Mouse (Mus musculus): ENCODE data around the gene Dpp6. TPM values are rescaled to one million over a fixed set of nuclear protein-coding genes. Genes with fewer than 3 reads are reported as not detected.

Dpp6 gene
- polyA plus RNA-seq (2016; fragmentation: Nextera tagmentation; extraction: Ambion mirVana) = 7.0 and 10.6 TPM in 2 replicates

DNA sequence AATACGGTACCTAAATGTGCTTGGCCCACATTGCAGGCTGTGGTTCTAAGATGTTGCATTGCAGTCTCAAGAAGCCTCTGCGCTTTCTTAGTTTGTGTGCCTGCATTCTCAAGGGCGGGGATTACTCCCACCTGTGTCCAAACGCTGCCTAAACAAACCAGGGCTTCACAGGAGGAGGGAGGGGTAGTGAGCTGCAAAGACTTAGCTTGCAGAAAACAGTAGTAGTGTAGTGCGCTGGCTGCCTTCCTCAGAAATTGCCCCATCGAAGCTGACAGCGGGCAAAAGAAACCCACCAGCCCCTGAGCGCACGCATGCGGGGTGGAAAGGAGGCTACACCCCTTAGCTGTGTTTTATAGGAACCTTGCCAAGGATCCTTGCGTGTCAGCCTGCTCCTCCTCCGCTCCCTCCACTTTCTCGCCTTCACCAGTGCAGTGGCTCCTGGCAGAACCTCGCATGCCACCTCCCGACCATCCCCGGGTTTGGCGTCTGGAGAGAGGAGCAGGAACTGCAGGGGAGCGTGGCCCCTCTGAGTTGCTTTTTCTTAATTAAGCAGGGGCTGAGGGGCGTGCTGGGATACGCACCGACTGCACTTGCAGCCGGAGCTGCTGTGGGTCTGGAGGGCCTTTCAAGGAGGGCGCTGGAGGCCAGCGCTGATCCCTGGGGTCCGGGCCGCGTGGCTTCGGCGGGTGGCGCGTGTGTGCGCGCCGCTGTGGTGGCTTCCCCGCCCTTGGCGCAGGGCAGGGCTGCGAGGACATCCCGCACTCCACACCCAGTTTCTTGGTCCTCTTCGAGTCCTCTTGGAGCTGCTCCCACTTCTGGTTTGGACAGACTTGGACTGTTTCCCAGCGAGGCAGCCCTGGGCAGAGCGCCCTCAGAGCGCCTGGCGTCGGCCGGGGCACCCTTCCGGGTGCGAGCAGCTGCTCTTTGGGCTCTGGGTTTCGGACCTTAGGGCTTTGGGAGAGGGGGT, at the start of gene Dpp6:
TSS of gene Dpp6 (plus strand) at position 229 of the 967 bp plus-strand sequence.
- DNase-seq (ENCODE audit: low spot score) = peak; percentile 27
- H3K4me1 ChIP-seq = peaks cover 13% of the 10 kb centered on the region
- H3K9me3 ChIP-seq (replicated peaks) = no peaks in the 10 kb centered on the region
- H3K27me3 ChIP-seq (ENCODE audit: low read depth, poor library complexity, severe bottlenecking) = peaks cover 36% of the 10 kb centered on the region
- WGBS = 2% methylated on average over 48 of the region's 48 CpGs
- peak within 1 kb of the TSS; percentile 55 for H3K4me3 ChIP-seq
- no peaks in the 10 kb centered on the region for H3K36me3 ChIP-seq
- no peak within 1 kb of the TSS; the same call in 1 of the 2 replicates for H3K27ac ChIP-seq (replicated peaks)

DNA sequence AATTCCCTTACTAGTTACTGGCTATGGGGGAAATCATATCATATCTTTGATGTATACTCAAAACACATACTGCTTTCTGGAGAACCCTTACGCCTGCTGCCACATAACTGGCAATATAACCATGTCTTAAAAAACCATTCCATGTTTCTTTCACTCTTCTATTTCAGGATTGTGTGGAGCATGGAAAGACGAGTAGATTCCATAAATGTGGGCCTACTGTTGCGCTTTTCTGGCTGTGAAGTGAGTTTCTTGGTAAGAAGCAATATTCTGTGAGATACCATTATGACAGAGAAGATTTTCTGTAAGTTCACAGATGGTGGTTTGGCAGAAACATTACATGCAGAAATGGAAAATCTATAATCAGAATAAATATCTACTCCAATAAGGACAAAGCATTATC, 33.0 kb upstream of the Dpp6 start:
- no peak overlapping the region for H3K27ac ChIP-seq (replicated peaks)
- H3K36me3 ChIP-seq = no peaks in the 10 kb centered on the region
- 89% methylated on average over 3 of the region's 3 CpGs for WGBS
- no peak overlapping the region for H3K4me3 ChIP-seq
- H3K9me3 ChIP-seq (replicated peaks) = no peaks in the 10 kb centered on the region
- no peak for DNase-seq (ENCODE audit: low spot score)
- no peaks in the 10 kb centered on the region for H3K4me1 ChIP-seq
- no peaks in the 10 kb centered on the region for H3K27me3 ChIP-seq (ENCODE audit: low read depth, poor library complexity, severe bottlenecking)

DNA sequence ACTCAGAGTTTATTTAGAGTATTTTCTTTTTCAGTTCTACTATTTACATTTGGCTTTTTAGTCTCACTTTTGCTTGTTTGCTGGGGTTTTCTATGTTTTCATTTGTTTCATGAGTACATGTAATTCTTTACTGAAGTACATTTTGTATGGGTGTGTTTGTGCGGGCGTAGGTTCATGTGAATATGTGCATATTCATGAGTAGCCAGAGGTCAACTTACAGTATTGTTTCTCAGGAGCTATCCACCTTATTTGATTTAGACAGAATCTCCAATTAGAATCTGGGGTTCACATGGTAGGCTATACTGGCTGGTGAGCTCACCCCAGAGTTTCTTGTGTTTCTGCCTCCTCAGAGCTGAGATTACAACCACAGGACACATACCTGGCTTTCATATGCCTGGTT, 21.5 kb upstream of the Dpp6 start:
- 100% methylated on average over 2 of the region's 2 CpGs for WGBS

GRCm38 (mm10) chr5:26835972-26836371, 19.0 kb downstream of the Dpp6 start:
- no peaks in the 10 kb centered on the region for H3K36me3 ChIP-seq
- H3K4me3 ChIP-seq = no peak overlapping the region
- H3K27me3 ChIP-seq (ENCODE audit: low read depth, poor library complexity, severe bottlenecking) = no peaks in the 10 kb centered on the region
- no peak for DNase-seq (ENCODE audit: low spot score)
- WGBS = 92% methylated on average over 1 of the region's 1 CpGs
- no peaks in the 10 kb centered on the region for H3K4me1 ChIP-seq
- H3K9me3 ChIP-seq (replicated peaks) = no peaks in the 10 kb centered on the region
- H3K27ac ChIP-seq (replicated peaks) = no peak overlapping the region

More for the DNA sequence above, 21.5 kb upstream of the Dpp6 start:
- Histone ChIP-seq H3K4me1 (no peaks in the 10 kb centered on the region), H3K36me3 (no peaks in the 10 kb centered on the region), H3K4me3 (no peak overlapping the region), H3K27me3 (ENCODE audit: low read depth, poor library complexity, severe bottlenecking) (no peaks in the 10 kb centered on the region), H3K27ac (replicated peaks) (no peak overlapping the region), H3K9me3 (replicated peaks) (no peaks in the 10 kb centered on the region)
- DNase-seq (ENCODE audit: low spot score) = no peak

GRCm38 (mm10) chr5:26841151-26841550, 24.1 kb downstream of the Dpp6 start:
- WGBS = 16% methylated on average over 4 of the region's 4 CpGs
- Histone ChIP-seq H3K36me3 (no peaks in the 10 kb centered on the region), H3K27ac (replicated peaks) (no peak overlapping the region), H3K27me3 (ENCODE audit: low read depth, poor library complexity, severe bottlenecking) (no peaks in the 10 kb centered on the region), H3K9me3 (replicated peaks) (no peaks in the 10 kb centered on the region), H3K4me1 (no peaks in the 10 kb centered on the region), H3K4me3 (no peak overlapping the region)
- DNase-seq (ENCODE audit: low spot score) = no peak

DNA sequence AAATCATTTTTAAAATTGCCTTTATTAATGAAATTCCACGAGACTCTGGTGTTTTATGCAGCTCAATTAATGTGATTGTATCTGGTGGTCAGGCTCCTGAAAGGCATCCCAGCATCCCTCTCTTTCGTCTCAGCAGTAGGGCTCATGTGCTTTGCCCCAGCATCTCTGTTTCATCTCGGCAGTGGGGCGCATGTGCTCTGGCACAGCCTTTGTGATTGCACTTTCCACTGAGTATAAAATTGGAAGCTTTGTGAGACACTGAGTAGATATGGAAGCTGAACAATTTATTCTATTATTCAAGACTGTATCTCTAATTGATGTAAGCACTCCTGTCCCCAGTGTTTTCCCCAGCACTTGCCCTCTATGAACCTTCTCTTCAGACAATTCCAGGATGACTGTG, 37.7 kb downstream of the Dpp6 start:
- Histone ChIP-seq H3K4me3 (no peak overlapping the region), H3K36me3 (no peaks in the 10 kb centered on the region), H3K27ac (replicated peaks) (no peak overlapping the region), H3K9me3 (replicated peaks) (no peaks in the 10 kb centered on the region), H3K4me1 (no peaks in the 10 kb centered on the region), H3K27me3 (ENCODE audit: low read depth, poor library complexity, severe bottlenecking) (no peaks in the 10 kb centered on the region)
- WGBS = 81% methylated on average over 4 of the region's 4 CpGs
- DNase-seq (ENCODE audit: low spot score) = no peak

- Histone ChIP-seq H3K4me1 (no peaks in the 10 kb centered on the region), H3K4me3 (no peak overlapping the region), H3K36me3 (no peaks in the 10 kb centered on the region), H3K9me3 (replicated peaks) (no peaks in the 10 kb centered on the region), H3K27ac (replicated peaks) (no peak overlapping the region), H3K27me3 (ENCODE audit: low read depth, poor library complexity, severe bottlenecking) (no peaks in the 10 kb centered on the region)
- no peak for DNase-seq (ENCODE audit: low spot score)
These were observed 58.4 kb downstream of the Dpp6 start for GRCm38 (mm10) chr5:26875449-26875848.

GRCm38 (mm10) chr5:26887496-26887895, 70.5 kb downstream of the Dpp6 start:
- Histone ChIP-seq H3K4me3 (no peak overlapping the region), H3K27me3 (ENCODE audit: low read depth, poor library complexity, severe bottlenecking) (no peaks in the 10 kb centered on the region), H3K27ac (replicated peaks) (no peak overlapping the region), H3K9me3 (replicated peaks) (no peaks in the 10 kb centered on the region), H3K4me1 (no peaks in the 10 kb centered on the region), H3K36me3 (no peaks in the 10 kb centered on the region)
- WGBS = 98% methylated on average over 1 of the region's 1 CpGs
- DNase-seq (ENCODE audit: low spot score) = no peak

- Histone ChIP-seq H3K4me3 (no peak overlapping the region), H3K27ac (replicated peaks) (no peak overlapping the region), H3K36me3 (no peaks in the 10 kb centered on the region), H3K27me3 (ENCODE audit: low read depth, poor library complexity, severe bottlenecking) (no peaks in the 10 kb centered on the region), H3K4me1 (no peaks in the 10 kb centered on the region), H3K9me3 (replicated peaks) (no peaks in the 10 kb centered on the region)
- 86% methylated on average over 4 of the region's 4 CpGs for WGBS
- no peak for DNase-seq (ENCODE audit: low spot score)
These were observed 71.1 kb downstream of the Dpp6 start for GRCm38 (mm10) chr5:26888080-26888479.

GRCm38 (mm10) chr5:26894346-26894745, 77.3 kb downstream of the Dpp6 start:
- Histone ChIP-seq H3K36me3 (no peaks in the 10 kb centered on the region), H3K4me3 (no peak overlapping the region), H3K9me3 (replicated peaks) (no peaks in the 10 kb centered on the region), H3K27me3 (ENCODE audit: low read depth, poor library complexity, severe bottlenecking) (no peaks in the 10 kb centered on the region), H3K4me1 (no peaks in the 10 kb centered on the region), H3K27ac (replicated peaks) (no peak overlapping the region)
- DNase-seq (ENCODE audit: low spot score) = no peak
- WGBS = 25% methylated on average over 3 of the region's 3 CpGs

GRCm38 (mm10) chr5:26903786-26904185, 86.8 kb downstream of the Dpp6 start:
- Histone ChIP-seq H3K4me3 (peak overlapping the region; percentile 57), H3K36me3 (no peaks in the 10 kb centered on the region), H3K27ac (replicated peaks) (peak overlapping the region; percentile 86), H3K27me3 (ENCODE audit: low read depth, poor library complexity, severe bottlenecking) (no peaks in the 10 kb centered on the region), H3K9me3 (replicated peaks) (no peaks in the 10 kb centered on the region), H3K4me1 (peaks cover 23% of the 10 kb centered on the region)
- 1% methylated on average over 9 of the region's 9 CpGs for WGBS
- peak; percentile 51 for DNase-seq (ENCODE audit: low spot score)

- peak overlapping the region; percentile 57 for H3K4me3 ChIP-seq
- H3K9me3 ChIP-seq (replicated peaks) = no peaks in the 10 kb centered on the region
- WGBS = under 1% methylated on average over 32 of the region's 32 CpGs
- H3K27ac ChIP-seq (replicated peaks) = peak overlapping the region; percentile 86
- H3K36me3 ChIP-seq = no peaks in the 10 kb centered on the region
- DNase-seq (ENCODE audit: low spot score) = peak; percentile 79
- no peaks in the 10 kb centered on the region for H3K27me3 ChIP-seq (ENCODE audit: low read depth, poor library complexity, severe bottlenecking)
- peaks cover 23% of the 10 kb centered on the region for H3K4me1 ChIP-seq
These were observed 87.5 kb downstream of the Dpp6 start for GRCm38 (mm10) chr5:26904324-26905041.

GRCm38 (mm10) chr5:26907151-26907550, 90.1 kb downstream of the Dpp6 start:
- H3K4me1 ChIP-seq = peaks cover 29% of the 10 kb centered on the region
- H3K4me3 ChIP-seq = no peak overlapping the region
- H3K36me3 ChIP-seq = no peaks in the 10 kb centered on the region
- H3K9me3 ChIP-seq (replicated peaks) = no peaks in the 10 kb centered on the region
- H3K27ac ChIP-seq (replicated peaks) = no peak overlapping the region
- no peaks in the 10 kb centered on the region for H3K27me3 ChIP-seq (ENCODE audit: low read depth, poor library complexity, severe bottlenecking)
- DNase-seq (ENCODE audit: low spot score) = no peak
- 90% methylated on average over 7 of the region's 7 CpGs for WGBS

Measured in midbrain, embryonic 10.5 days (tissue).